Mouse (Mus musculus) embryonic facial prominence, embryonic 11.5 days (tissue): ENCODE measurements around the gene Stum. TPM values are rescaled to one million over a fixed set of nuclear protein-coding genes. Genes with fewer than 3 reads are reported as not detected.

ENCODE experiments used
- ATAC-seq: fragments of 200-750 bp; cut with Nextera tagmentation; replicated peaks from 2 replicates; pipeline ENCODE4 v1.8.0; 2017; ENCODE audit warnings: low read depth; ENCODE audit not compliant: insufficient number of reproducible peaks, low FRiP score, low TSS enrichment
- DNase-seq: peaks from one replicate; pipeline ENCODE4 v3.0.0-alpha.2; 2015; ENCODE audit warnings: low spot score
- H3K27ac ChIP-seq: fragments of 300-500 bp; sonication (generic); replicated peaks from 2 replicates; pipeline ENCODE4 v1.5.1; 2014; ENCODE audit warnings: mild to moderate bottlenecking, low read depth, low read length, control low read depth
- H3K27me3 ChIP-seq: fragments of 300-500 bp; sonication (generic); 2 replicates; pipeline ENCODE4 v1.6.1; 2014; ENCODE audit warnings: mild to moderate bottlenecking, low read length, moderate library complexity, mixed read lengths; ENCODE audit not compliant: control insufficient read depth, insufficient read depth
- H3K36me3 ChIP-seq: fragments of 300-500 bp; sonication (generic); replicated peaks from 2 replicates; pipeline ENCODE4 v1.6.1; 2014; ENCODE audit warnings: low read depth, mild to moderate bottlenecking, low read length, moderate library complexity, mixed read lengths; ENCODE audit not compliant: control insufficient read depth, insufficient read depth
- H3K4me1 ChIP-seq: fragments of 300-500 bp; sonication (generic); 2 replicates; pipeline ENCODE4 v1.6.1; 2014; ENCODE audit warnings: low read length, mixed read lengths; ENCODE audit not compliant: control insufficient read depth, insufficient read depth
- H3K4me2 ChIP-seq: fragments of 300-500 bp; sonication (generic); 2 replicates; pipeline ENCODE4 v1.6.1; 2014; ENCODE audit warnings: low read depth, mild to moderate bottlenecking, control low read depth, low read length, moderate library complexity
- H3K4me3 ChIP-seq: fragments of 300-500 bp; sonication (generic); 2 replicates; pipeline ENCODE4 v1.5.1; 2014; ENCODE audit warnings: low read depth, low read length, control low read depth
- H3K9ac ChIP-seq: fragments of 300-500 bp; sonication (generic); replicated peaks from 2 replicates; pipeline ENCODE4 v1.6.1; 2014; ENCODE audit warnings: mild to moderate bottlenecking, control low read depth, low read length
- H3K9me3 ChIP-seq: fragments of 300-500 bp; sonication (generic); replicated peaks from 2 replicates; pipeline ENCODE4 v1.6.1; 2016; ENCODE audit warnings: mild to moderate bottlenecking, low read length, inconsistent platforms, mixed read lengths; ENCODE audit not compliant: control insufficient read depth
- WGBS: fragments of 180-500 bp; shearing (Covaris S2); extraction: QIAGEN DNeasy Blood & Tissue Kit; methylation state at CpG from one replicate; pipeline ENCODE4 v1.1.7; 2014; 5-methylcytosine and 5-hydroxymethylcytosine counted together
- polyA plus RNA-seq: library from polyadenylated mRNA; unstranded; fragments of >200 nt; fragmentation: Nextera tagmentation; extraction: Ambion mirVana; gene quantifications from 2 replicates; pipeline ENCODE4 v1.2.1, GENCODE M21; 2014

The Stum gene
- polyA plus RNA-seq, 1 experiment from 2014 or later = 1.3 TPM

GRCm38 (mm10) chr1:180385308-180385707 is 98.0 kb downstream of the Stum start:
- no peaks in the 10 kb centered on the region for H3K36me3 ChIP-seq
- no peak overlapping the region for H3K4me2 ChIP-seq
- no peaks in the 10 kb centered on the region for H3K27me3 ChIP-seq
- DNase-seq (no peak), ATAC-seq (no peak)
- 0 out of 2 replicates have a peak, but pooled peaks cover 3% of the 10 kb centered on the region for H3K4me1 ChIP-seq
- no peak overlapping the region for H3K27ac ChIP-seq
- no peak overlapping the region for H3K9ac ChIP-seq
- 84% methylated on average over 6 of the region's 6 CpGs for WGBS
- no peak overlapping the region for H3K4me3 ChIP-seq
- H3K9me3 ChIP-seq = no peaks in the 10 kb centered on the region

- Histone ChIP-seq H3K27ac (no peak overlapping the region), H3K4me3 (no peak overlapping the region), H3K27me3 (no peaks in the 10 kb centered on the region), H3K4me2 (no peak overlapping the region), H3K9ac (no peak overlapping the region), H3K36me3 (no peaks in the 10 kb centered on the region), H3K9me3 (no peaks in the 10 kb centered on the region), H3K4me1 (0 out of 2 replicates have a peak, but pooled peaks cover 3% of the 10 kb centered on the region)
- ATAC-seq (no peak), DNase-seq (no peak)
- WGBS = 74% methylated on average over 10 of the region's 10 CpGs
Measured at GRCm38 (mm10) chr1:180384486-180384885, 98.8 kb downstream of the Stum start.

GRCm38 (mm10) chr1:180383884-180384283 is 99.4 kb downstream of the Stum start:
- 0 out of 2 replicates have a peak, but pooled peaks cover 3% of the 10 kb centered on the region for H3K4me1 ChIP-seq
- 94% methylated on average over 8 of the region's 8 CpGs for WGBS
- no peak for ATAC-seq

More at GRCm38 (mm10) chr1:180383884-180384283, 99.4 kb downstream of the Stum start:
- Histone ChIP-seq H3K27me3 (no peaks in the 10 kb centered on the region), H3K36me3 (no peaks in the 10 kb centered on the region), H3K4me3 (no peak overlapping the region), H3K9ac (no peak overlapping the region), H3K9me3 (no peaks in the 10 kb centered on the region), H3K4me2 (no peak overlapping the region), H3K27ac (no peak overlapping the region)
- DNase-seq = no peak

Other genes with a start within 250 kb of the Stum start
- gene Psen2, start 220.1 kb downstream of the Stum start, polyA plus RNA-seq = 5.2 and 6.2 TPM in 2 replicates
- gene Itpkb, start 153.0 kb downstream of the Stum start, polyA plus RNA-seq = 3.4 and 3.8 TPM in 2 replicates
- 163 and 181 TPM in 2 replicates for gene Parp1, start 85.4 kb upstream of the Stum start, polyA plus RNA-seq
- 23.1 and 24.6 TPM in 2 replicates for gene Lin9, start 157.6 kb upstream of the Stum start, polyA plus RNA-seq
- gene Mixl1, start 213.5 kb upstream of the Stum start, polyA plus RNA-seq = 0.20 and 0.74 TPM in 2 replicates
- 19.1 and 20.3 TPM in 2 replicates for gene Acbd3, start 242.5 kb upstream of the Stum start, polyA plus RNA-seq